Mouse (Mus musculus) heart, postnatal 0 days (tissue): ENCODE results near the gene Nup107.

Experiments used
- CTCF ChIP-seq: IDR thresholded peaks from 2 replicates; pipeline ENCODE4 v1.5.1; 2016; ENCODE audit warnings: antibody characterized with exemption, control low read depth, low read depth
- EP300 ChIP-seq: IDR thresholded peaks from 2 replicates; pipeline ENCODE4 v1.6.1; 2016; ENCODE audit warnings: antibody characterized with exemption, low read depth

DNA sequence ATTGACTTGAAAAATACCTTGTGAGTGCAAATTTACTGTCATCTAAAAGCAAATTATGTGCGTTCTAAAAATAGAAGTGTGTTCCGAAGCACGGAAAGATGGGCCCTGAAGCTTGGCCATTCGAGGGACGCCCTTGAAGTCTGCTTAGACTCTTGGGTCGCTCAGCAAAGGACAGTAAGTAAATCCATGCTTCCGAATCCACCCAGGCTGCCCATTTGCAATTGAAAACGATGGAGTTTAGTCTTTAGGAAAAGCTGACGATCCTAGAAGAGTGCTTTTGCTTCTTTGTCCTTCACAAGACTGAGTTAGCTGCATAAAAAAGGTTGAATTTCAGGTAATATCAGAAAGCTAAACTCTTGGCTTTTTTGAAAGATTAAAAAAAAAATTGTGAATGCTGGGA, 13.4 kb upstream of the Nup107 start:
- TF ChIP-seq CTCF (no peak), EP300 (no peak)
